Mouse (Mus musculus): ENCODE data around the gene Arhgef11.

Arhgef11 gene

DNA sequence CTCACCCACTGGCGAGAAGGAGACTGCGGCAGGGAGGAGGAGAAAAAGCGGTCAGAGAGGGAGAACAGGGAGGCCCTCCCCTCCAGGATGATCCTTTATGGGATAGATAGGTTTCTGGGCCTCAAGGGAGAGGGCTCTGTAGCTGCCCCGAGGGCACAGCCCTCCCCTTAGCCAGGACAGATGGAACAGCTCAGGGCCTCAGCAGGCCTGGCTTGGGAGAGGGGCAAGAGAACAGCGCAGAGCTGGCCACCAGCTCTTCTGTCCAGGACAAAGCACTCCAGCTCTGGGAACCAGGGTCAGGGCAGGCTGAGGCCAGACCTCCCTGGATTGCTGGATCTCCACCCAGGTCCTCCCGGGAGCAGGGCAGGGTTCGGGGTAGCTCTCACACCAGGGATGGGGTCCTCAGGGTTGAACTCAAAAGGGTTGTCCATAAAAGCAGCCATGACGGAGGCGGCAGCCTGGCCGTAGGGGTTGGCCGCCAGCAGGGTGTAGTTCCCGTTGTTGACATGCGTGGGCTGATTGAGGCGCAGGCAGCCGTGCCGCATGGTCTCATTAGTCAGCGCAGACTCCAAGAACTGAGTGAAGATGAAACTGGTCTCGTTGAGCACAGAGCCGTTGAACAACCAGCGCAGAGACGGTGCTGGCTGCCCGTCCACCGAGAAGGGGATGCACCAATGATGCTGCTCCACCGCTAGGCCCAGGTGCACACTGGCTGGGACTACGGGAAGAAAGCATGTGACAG lies 166.1 kb downstream of the Arhgef11 start:
- H3K27me3 ChIP-seq (ENCODE audit: control insufficient read depth, insufficient read depth, low read length, poor library complexity, severe bottlenecking): no peaks in the 10 kb centered on the region
- no peaks in the 10 kb centered on the region for H3K36me3 ChIP-seq (ENCODE audit: control insufficient read depth, insufficient read depth, low read length, poor library complexity, severe bottlenecking)
- no peak for DNase-seq (ENCODE audit: low read depth, low spot score)

GRCm38 (mm10) chr3:87785156-87785555 lies 167.8 kb downstream of the Arhgef11 start:
- no peaks in the 10 kb centered on the region for H3K27me3 ChIP-seq (ENCODE audit: control insufficient read depth, insufficient read depth, low read length, poor library complexity, severe bottlenecking)
- no peaks in the 10 kb centered on the region for H3K36me3 ChIP-seq (ENCODE audit: control insufficient read depth, insufficient read depth, low read length, poor library complexity, severe bottlenecking)
- no peak for DNase-seq (ENCODE audit: low read depth, low spot score)

DNA sequence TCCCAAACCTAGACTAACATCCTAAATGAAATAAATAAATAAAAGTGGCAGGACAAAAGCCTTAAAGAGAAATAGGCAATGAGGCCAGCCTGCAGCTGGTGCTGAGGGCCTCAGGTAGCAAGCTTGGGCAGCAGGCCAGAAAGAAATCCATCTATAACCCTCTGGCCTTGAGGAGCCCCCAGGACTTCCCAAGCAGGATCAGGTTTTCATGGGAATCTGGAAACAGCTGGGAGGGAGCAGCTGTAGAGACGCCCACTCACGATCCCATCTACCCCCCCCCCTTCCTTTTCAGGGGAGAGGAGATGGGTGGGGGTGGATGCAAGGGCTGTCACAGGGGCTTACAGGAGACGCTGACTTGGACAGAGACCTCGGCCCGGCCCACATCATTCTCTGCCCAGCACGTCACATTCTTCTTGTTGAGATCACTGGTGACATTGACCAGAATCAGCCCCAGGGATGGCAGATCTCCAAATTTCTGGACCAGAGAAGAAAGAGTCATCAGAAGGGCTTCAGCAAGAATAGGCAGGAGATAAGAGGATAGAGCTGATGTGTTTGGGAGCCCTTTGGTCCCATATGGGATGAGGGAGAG lies 168.4 kb downstream of the Arhgef11 start:
- H3K27me3 ChIP-seq (ENCODE audit: control insufficient read depth, insufficient read depth, low read length, poor library complexity, severe bottlenecking): no peaks in the 10 kb centered on the region
- no peak for DNase-seq (ENCODE audit: low read depth, low spot score)
- no peaks in the 10 kb centered on the region for H3K36me3 ChIP-seq (ENCODE audit: control insufficient read depth, insufficient read depth, low read length, poor library complexity, severe bottlenecking)
